Mouse (Mus musculus) liver, adult 2 months (tissue): ENCODE measurements around the gene Cdk13. TPM values are rescaled to one million over a fixed set of nuclear protein-coding genes. Genes with fewer than 3 reads are reported as not detected.

ENCODE experiments used
- DNase-seq: peaks from one replicate; pipeline ENCODE4 v3.0.0-alpha.2; 2011; ENCODE audit warnings: low read depth, low spot score; ENCODE audit errors: extremely low read depth
- H3K27ac ChIP-seq: fragments of 200-500 bp; replicated peaks from 2 replicates; pipeline ENCODE4 v1.5.1; 2012; ENCODE audit warnings: low read depth, mild to moderate bottlenecking, control low read depth, inconsistent platforms, low read length; ENCODE audit not compliant: insufficient read depth
- H3K27me3 ChIP-seq: fragments of 200-500 bp; 2 replicates; pipeline ENCODE4 v1.6.1; 2012; ENCODE audit warnings: mild to moderate bottlenecking, moderate library complexity, low read length, inconsistent platforms; ENCODE audit not compliant: control insufficient read depth, insufficient read depth
- H3K36me3 ChIP-seq: fragments of 200-500 bp; 2 replicates; pipeline ENCODE4 v1.6.1; 2012; ENCODE audit warnings: low read length, inconsistent platforms; ENCODE audit not compliant: control insufficient read depth, insufficient read depth
- H3K4me1 ChIP-seq: fragments of 200-500 bp; 2 replicates; pipeline ENCODE4 v1.6.1; 2011; ENCODE audit warnings: low read length; ENCODE audit not compliant: control insufficient read depth, insufficient read depth
- H3K4me3 ChIP-seq: fragments of 200-500 bp; 2 replicates; pipeline ENCODE4 v1.5.1; 2011; ENCODE audit warnings: low read depth, mild to moderate bottlenecking, control low read depth, low read length, moderate library complexity; ENCODE audit not compliant: insufficient read depth
- H3K79me2 ChIP-seq: fragments of 200-500 bp; 2 replicates; pipeline ENCODE4 v1.6.1; 2012; ENCODE audit warnings: inconsistent platforms, mild to moderate bottlenecking, low read length, moderate library complexity; ENCODE audit not compliant: control insufficient read depth, insufficient read depth
- H3K9ac ChIP-seq: fragments of 200-500 bp; 2 replicates; pipeline ENCODE4 v1.6.1; 2012; ENCODE audit warnings: low read depth, mild to moderate bottlenecking, control low read depth, inconsistent platforms, low read length
- CTCF ChIP-seq: fragments of 200-500 bp; IDR thresholded peaks from 2 replicates; pipeline ENCODE4 v1.5.1; 2011; ENCODE audit warnings: low read depth, low read length, control low read depth
- POLR2A ChIP-seq: fragments of 200-500 bp; IDR thresholded peaks from 2 replicates; pipeline ENCODE4 v1.6.1; 2011; ENCODE audit warnings: low read length, control low read depth; ENCODE audit not compliant: insufficient read depth; ENCODE audit errors: extremely low read depth
- WGBS: fragments of 180-500 bp; shearing (Covaris S2); methylation state at CpG from one replicate; pipeline ENCODE4 v1.1.7; 2018; 5-methylcytosine and 5-hydroxymethylcytosine counted together
- polyA plus RNA-seq: library from polyadenylated mRNA; depleted of rRNA; stranded (reverse); fragments of >200 nt; gene quantifications from 2 replicates; pipeline ENCODE4 v1.2.3, GENCODE M21; 2012
- total RNA-seq: library from RNA; depleted of rRNA; stranded (reverse); fragments of >200 nt; gene quantifications from 2 replicates; pipeline ENCODE4 v1.2.3, GENCODE M21; 2014

The Cdk13 gene
- total and polyA plus RNA-seq, 2 experiments, result 15.2 to 20.9 TPM

GRCm38 (mm10) chr13:17783643-17784042, 21.3 kb downstream of the Cdk13 start:
- Histone ChIP-seq H3K79me2 (peaks cover 19% of the 10 kb centered on the region; the same call in 1 of the 2 replicates), H3K4me1 (peaks cover 10% of the 10 kb centered on the region), H3K9ac (no peak overlapping the region), H3K4me3 (no peak overlapping the region), H3K36me3 (no peaks in the 10 kb centered on the region), H3K27ac (no peak overlapping the region), H3K27me3 (no peaks in the 10 kb centered on the region)
- WGBS, result 48% methylated on average over 5 of the region's 5 CpGs
- peak; percentile 70 for DNase-seq
- TF ChIP-seq CTCF (no peak), POLR2A (no peak)

DNA sequence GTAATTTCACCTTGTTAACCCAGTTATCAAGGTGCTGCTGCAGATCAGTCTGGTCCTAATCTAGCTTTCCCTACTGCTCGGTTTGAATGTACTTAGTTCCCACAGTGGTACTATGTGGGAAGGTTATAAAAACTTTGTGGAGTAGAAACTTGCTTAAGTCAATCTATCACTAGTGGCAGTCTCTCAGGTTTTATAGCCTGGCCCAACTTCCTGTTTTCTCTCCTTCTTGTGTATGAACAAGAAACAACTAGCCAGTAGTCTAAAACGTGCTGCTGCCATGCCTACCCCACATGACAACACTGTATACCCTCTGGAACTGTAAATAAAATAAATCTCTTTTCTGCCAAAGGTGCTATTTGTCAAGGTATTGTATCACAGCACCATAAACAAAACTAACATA, 25.0 kb downstream of the Cdk13 start:
- Histone ChIP-seq H3K4me1 (peaks cover 10% of the 10 kb centered on the region), H3K9ac (no peak overlapping the region), H3K4me3 (no peak overlapping the region), H3K36me3 (no peaks in the 10 kb centered on the region), H3K27me3 (no peaks in the 10 kb centered on the region), H3K27ac (no peak overlapping the region), H3K79me2 (peaks cover 15% of the 10 kb centered on the region; the same call in 1 of the 2 replicates)
- TF ChIP-seq CTCF (no peak), POLR2A (no peak)
- WGBS, result 58% methylated on average over 2 of the region's 2 CpGs
- no peak for DNase-seq

- Histone ChIP-seq H3K27ac (no peak overlapping the region), H3K4me1 (no peaks in the 10 kb centered on the region; the same call in 1 of the 2 replicates), H3K4me3 (no peak overlapping the region), H3K9ac (no peak overlapping the region), H3K36me3 (peaks cover 10% of the 10 kb centered on the region), H3K27me3 (no peaks in the 10 kb centered on the region), H3K79me2 (peaks cover 11% of the 10 kb centered on the region; the same call in 1 of the 2 replicates)
- 89% methylated on average over 1 of the region's 1 CpGs for WGBS
- DNase-seq, result no peak
- TF ChIP-seq POLR2A, result no peak
- no peak for TF ChIP-seq CTCF
Measured at GRCm38 (mm10) chr13:17776303-17776702, 28.6 kb downstream of the Cdk13 start.

DNA sequence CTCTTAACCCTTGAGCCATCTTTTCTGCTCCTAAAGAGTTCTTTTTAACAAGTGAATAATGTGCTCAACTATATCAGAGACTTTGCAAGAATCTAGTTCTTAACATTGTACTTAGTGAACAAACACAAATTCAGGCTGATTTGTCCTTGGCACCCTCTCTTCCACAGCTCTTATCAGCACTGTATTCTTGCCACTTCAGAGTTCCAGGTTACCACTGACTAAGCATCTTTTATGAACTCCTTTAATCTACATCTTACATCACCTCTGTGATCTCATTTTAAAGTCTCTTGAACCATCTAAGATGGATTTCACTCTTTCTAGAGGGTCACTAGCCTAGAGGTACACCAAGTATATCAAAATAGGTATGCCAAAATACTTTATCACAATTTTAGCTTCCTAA, 29.5 kb downstream of the Cdk13 start:
- no peak overlapping the region for H3K4me3 ChIP-seq
- DNase-seq, result peak; percentile 47
- no peak overlapping the region for H3K27ac ChIP-seq
- no peak overlapping the region for H3K9ac ChIP-seq
- peaks cover 10% of the 10 kb centered on the region for H3K36me3 ChIP-seq
- no peaks in the 10 kb centered on the region; the same call in 1 of the 2 replicates for H3K4me1 ChIP-seq
- no peaks in the 10 kb centered on the region for H3K27me3 ChIP-seq
- H3K79me2 ChIP-seq, result peaks cover 11% of the 10 kb centered on the region; the same call in 1 of the 2 replicates
- no peak for TF ChIP-seq CTCF
- no peak for TF ChIP-seq POLR2A

DNA sequence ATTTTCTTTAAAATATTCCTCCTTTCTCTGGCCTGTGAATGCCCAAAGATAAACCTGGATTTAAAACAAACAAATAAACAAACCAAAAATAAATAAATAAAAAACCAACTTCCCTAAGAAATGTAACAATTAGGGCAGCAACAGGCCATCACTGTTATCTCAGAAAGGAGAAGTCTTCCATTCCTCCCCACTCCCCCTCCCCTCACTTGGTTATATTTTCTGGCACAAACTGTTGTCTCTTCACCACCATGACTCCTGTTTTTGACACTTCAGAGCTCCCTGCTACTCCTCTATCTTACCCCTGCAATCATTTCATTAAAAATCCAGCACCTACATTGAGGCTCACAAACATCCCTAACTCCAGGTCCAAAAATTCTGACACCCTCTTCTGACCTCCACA, 31.8 kb downstream of the Cdk13 start:
- Histone ChIP-seq H3K27me3 (no peaks in the 10 kb centered on the region), H3K4me3 (no peak overlapping the region), H3K79me2 (peaks cover 9% of the 10 kb centered on the region; the same call in 1 of the 2 replicates), H3K4me1 (no peaks in the 10 kb centered on the region; the same call in 1 of the 2 replicates), H3K36me3 (peaks cover 10% of the 10 kb centered on the region), H3K9ac (no peak overlapping the region), H3K27ac (no peak overlapping the region)
- no peak for DNase-seq
- TF ChIP-seq POLR2A, result no peak
- no peak for TF ChIP-seq CTCF

DNA sequence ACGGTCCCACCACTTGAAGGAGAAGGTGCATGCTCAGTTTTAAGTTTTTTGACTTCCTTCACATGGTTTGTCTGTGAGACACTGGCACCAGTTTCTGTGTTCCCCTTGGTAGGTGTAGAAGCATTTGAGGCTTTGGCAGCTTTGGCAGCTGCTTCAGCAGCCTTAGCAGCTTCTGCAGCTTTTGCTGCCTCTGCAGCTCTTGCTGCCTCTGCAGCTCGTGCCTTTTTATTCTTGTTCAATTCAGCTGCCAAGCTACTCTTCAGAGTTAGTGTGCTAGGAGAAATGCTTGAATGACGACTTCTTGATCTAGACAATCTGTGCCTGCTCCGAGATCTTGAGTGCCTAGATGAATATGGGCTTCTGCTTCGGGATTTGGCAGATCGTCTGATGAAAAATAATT, 32.3 kb downstream of the Cdk13 start:
- DNase-seq, result no peak
- WGBS, result 82% methylated on average over 6 of the region's 6 CpGs

More for the DNA sequence above, 32.3 kb downstream of the Cdk13 start:
- Histone ChIP-seq H3K4me1 (no peaks in the 10 kb centered on the region; the same call in 1 of the 2 replicates), H3K27me3 (no peaks in the 10 kb centered on the region), H3K79me2 (peaks cover 7% of the 10 kb centered on the region; the same call in 1 of the 2 replicates), H3K27ac (no peak overlapping the region), H3K9ac (no peak overlapping the region), H3K4me3 (no peak overlapping the region), H3K36me3 (peaks cover 10% of the 10 kb centered on the region)
- TF ChIP-seq POLR2A (no peak), CTCF (no peak)
